8 mouse cellular contexts compared by ENCODE assay signal in genomic region chr4:21766171-21766862, GRCm38 (mm10). TPM values are rescaled to one million over a fixed set of nuclear protein-coding genes. Genes with fewer than 3 reads are reported as not detected.
DNase-seq lines count a peak whose midpoint lies in the region; ATAC-seq lines count a peak whose summit lies in the region.

No protein-coding gene starts in this region.

- no peaks in the 10 kb centered on the region for H3K36me3 ChIP-seq in forebrain, embryonic 12.5 days (replicated peaks)
- no peaks in the 10 kb centered on the region for H3K36me3 ChIP-seq in splenic B cell, adult 2 months (ENCODE audit: control insufficient read depth, insufficient read depth, low read length, poor library complexity, severe bottlenecking)

- no peaks in the 10 kb centered on the region for H3K27me3 ChIP-seq in forebrain, embryonic 12.5 days
- H3K27me3 ChIP-seq in splenic B cell, adult 2 months (ENCODE audit: control insufficient read depth, insufficient read depth, low read length, poor library complexity, severe bottlenecking), result no peaks in the 10 kb centered on the region

- ATAC-seq in forebrain, embryonic 12.5 days (ENCODE audit: low FRiP score), result peak; percentile 41

- no peaks in the 10 kb centered on the region for H3K9me3 ChIP-seq in forebrain, embryonic 12.5 days

- peak overlapping the region; percentile 70 for H3K4me2 ChIP-seq in forebrain, embryonic 12.5 days

- H3K9ac ChIP-seq in forebrain, embryonic 12.5 days, result peak overlapping the region; percentile 59

- H3K4me3 ChIP-seq in forebrain, embryonic 12.5 days (replicated peaks), result peak overlapping the region; percentile 59

- H3K27ac ChIP-seq in forebrain, embryonic 12.5 days, result no peak overlapping the region

- peak; percentile 6 for DNase-seq in kidney, adult 18-20 months
- no peak for DNase-seq in kidney, postnatal 10 days
- DNase-seq in NIH3T3 (ENCODE audit: low read depth) (peak; percentile 28), liver (peak; percentile 29)
- peak; percentile 12 for DNase-seq in splenic B cell, adult 2 months (ENCODE audit: low read depth, low spot score)
- DNase-seq in spleen, postnatal 10 days (ENCODE audit: low spot score in 2 of 2), result no peak
- no peak for DNase-seq in left cerebral cortex, adult 8-10 months (ENCODE audit: low spot score in 2 of 2)

- H3K4me1 ChIP-seq in forebrain, embryonic 12.5 days, result peaks cover 6% of the 10 kb centered on the region

- 22% methylated on average over 14 of the region's 14 CpGs for whole genome bisulfite sequencing in forebrain, embryonic 12.5 days

RNA-seq across cellular contexts. Expression of gene Usp45, which starts 0.6 kb away (rescaled TPM):
- 12.9 and 13.4 TPM in 2 replicates for polyA plus RNA-seq in forebrain, embryonic 12.5 days (2016; fragmentation: Nextera tagmentation; extraction: Ambion mirVana)
- 10 to 100 TPM; 42.2 to 48.4 (median 46.9) TPM for total RNA-seq in left cerebral cortex, adult 8-10 months (2022)

RNA-seq across cellular contexts. Expression of gene Tstd3, which starts 0.7 kb away (rescaled TPM):
- 21.7 and 23.5 TPM in 2 replicates for polyA plus RNA-seq in forebrain, embryonic 12.5 days (2016; fragmentation: Nextera tagmentation; extraction: Ambion mirVana)
- 10 to 100 TPM; 24.4 to 26.5 (median 25.7) TPM for total RNA-seq in left cerebral cortex, adult 8-10 months (2022)

RNA-seq across cellular contexts. Expression of gene Ccnc, which starts 38.8 kb away (rescaled TPM):
- 63.7 and 67.2 TPM in 2 replicates for polyA plus RNA-seq in forebrain, embryonic 12.5 days (2016; fragmentation: Nextera tagmentation; extraction: Ambion mirVana)
- 10 to 100 TPM; 31.8 to 37.5 (median 32.8) TPM for total RNA-seq in left cerebral cortex, adult 8-10 months (2022)

Comparison
In these comparisons a context has a peak if more than half of its experiments do, and no peak if none do; other contexts are left out.
1. DNase-seq: peak in kidney, adult 18-20 months (single experiment), NIH3T3 (single experiment), liver (single experiment) and splenic B cell, adult 2 months (single experiment); none in kidney, postnatal 10 days (single experiment), spleen, postnatal 10 days (0 of 2) and left cerebral cortex, adult 8-10 months (0 of 2).